Mouse (Mus musculus) embryonic stem cell, embryonic (primary cell): ENCODE measurements around the gene Ercc1.

Source experiments
- CTCF ChIA-PET, 4 experiments: fragments of 300-600 bp in 2 of 4; fragments of 350-600 bp in 2 of 4; sonication (Branson Sonifier 250); formaldehyde crosslinking; loops; one replicate each; lab custom pipeline; 2022; ENCODE audit warnings: inconsistent platforms in 2 of 4; lab: Charles Lee
- POLR2A ChIA-PET, 4 experiments: fragments of 300-600 bp in 2 of 4; fragments of 350-600 bp in 2 of 4; sonication (Branson Sonifier 250); formaldehyde crosslinking; loops; one replicate each; lab custom pipeline; 2022; ENCODE audit warnings: antibody characterized with exemption in 4 of 4, inconsistent platforms in 1 of 4; lab: Charles Lee

Ercc1 gene

GRCm38 (mm10) chr7:19360944-19361343 is 16.4 kb downstream of the Ercc1 start:
- CTCF ChIA-PET: interaction anchor here (0.6 to 4.6 kb wide), 26 partner anchors 17 to 429 kb away, joined by 3 to 36 read pairs (median 4); partner anchors contain the start of genes Eml2 (in 1 of the 4), Ercc1 (in 1 of the 4) and Fosb (in 1 of the 4)
- POLR2A ChIA-PET: interaction anchor here in 3 of 4 experiments (0.5 to 5.8 kb wide), 24 partner anchors 9 to 355 kb away, joined by 3 to 43 read pairs (median 3); partner anchors contain the start of genes Fosb (in 2 of the 3) and Ercc1 (in 1 of the 3)

DNA sequence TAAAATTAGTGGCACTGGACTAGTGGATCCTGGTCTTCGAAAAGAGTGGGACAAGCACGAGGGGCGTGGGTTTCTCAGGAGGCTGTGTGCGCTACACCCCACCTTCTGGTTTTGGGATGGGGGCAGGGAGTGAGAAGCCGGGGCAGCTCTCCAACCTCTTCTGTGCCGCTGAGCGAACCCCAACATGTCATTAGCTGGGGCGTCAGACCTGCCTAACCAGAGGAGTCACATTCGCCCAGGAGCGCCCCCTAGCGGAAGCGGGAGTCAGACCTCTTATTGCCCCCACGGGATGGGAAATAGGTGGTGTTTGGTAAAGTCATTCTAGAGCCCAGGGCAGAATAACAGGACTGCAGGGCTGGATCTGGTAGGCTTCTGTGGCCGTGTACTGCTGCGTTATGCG is 17.1 kb downstream of the Ercc1 start:
- ChIA-PET CTCF (interaction anchor here (0.6 to 4.6 kb wide), 25 partner anchors 8 to 379 kb away, joined by 3 to 36 read pairs (median 4); partner anchors contain the start of genes Eml2 (in 1 of the 4), Ercc1 (in 1 of the 4) and Fosb (in 1 of the 4)), POLR2A (interaction anchor here in 2 of 4 experiments (0.9 to 5.8 kb wide), 18 partner anchors 10 to 354 kb away, joined by 3 to 43 read pairs (median 4); partner anchors contain the start of genes Fosb (in 2 of the 2), Apoe (in 1 of the 2) and Ercc1 (in 1 of the 2))

DNA sequence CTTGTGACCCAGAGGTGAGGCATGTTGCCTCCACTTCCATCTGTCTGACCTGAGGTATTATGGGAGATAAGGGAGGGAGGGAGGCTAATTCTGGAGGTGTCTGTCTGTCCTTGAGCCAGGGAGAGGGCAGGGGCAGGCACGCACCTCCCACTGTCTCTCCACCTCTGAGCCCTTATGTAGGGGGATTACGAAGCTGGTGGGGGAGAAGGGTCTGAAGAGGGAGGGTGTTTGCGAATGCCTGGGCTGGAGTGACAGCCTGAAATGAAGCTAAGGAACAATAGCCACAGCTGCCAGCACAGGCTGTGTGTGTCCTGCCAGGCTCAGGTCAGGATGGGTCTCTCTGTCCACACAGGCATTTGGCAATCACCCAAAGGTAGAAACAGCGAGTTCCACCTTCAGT is 17.7 kb downstream of the Ercc1 start:
- CTCF ChIA-PET: interaction anchor here (0.5 to 4.6 kb wide), 24 partner anchors 8 to 378 kb away, joined by 3 to 36 read pairs (median 3); partner anchors contain the start of gene Ercc1 (in 2 of the 4)
- POLR2A ChIA-PET: interaction anchor here in 2 of 4 experiments (0.9 to 5.8 kb wide), 8 partner anchors 15 to 337 kb away, joined by 3 to 43 read pairs (median 4); partner anchors contain the start of genes Fosb (in 2 of the 2) and Apoe (in 1 of the 2)

GRCm38 (mm10) chr7:19363881-19364280 is 19.3 kb downstream of the Ercc1 start:
- POLR2A ChIA-PET: interaction anchor here in 3 of 4 experiments (0.5 to 5.8 kb wide), 25 partner anchors 9 to 378 kb away, joined by 3 to 43 read pairs (median 5); partner anchors contain the start of genes Ckm (in 1 of the 3), Ercc1 (in 1 of the 3), Fosb (in 1 of the 3) and Gemin7 (in 1 of the 3)
- CTCF ChIA-PET: interaction anchor here (0.5 to 2.4 kb wide), 67 partner anchors 8 to 437 kb away, joined by 3 to 15 read pairs (median 4); partner anchors contain the start of genes Bloc1s3 (in 1 of the 4), Ckm (in 1 of the 4), Clasrp (in 1 of the 4) and Dmwd (in 1 of the 4)

DNA sequence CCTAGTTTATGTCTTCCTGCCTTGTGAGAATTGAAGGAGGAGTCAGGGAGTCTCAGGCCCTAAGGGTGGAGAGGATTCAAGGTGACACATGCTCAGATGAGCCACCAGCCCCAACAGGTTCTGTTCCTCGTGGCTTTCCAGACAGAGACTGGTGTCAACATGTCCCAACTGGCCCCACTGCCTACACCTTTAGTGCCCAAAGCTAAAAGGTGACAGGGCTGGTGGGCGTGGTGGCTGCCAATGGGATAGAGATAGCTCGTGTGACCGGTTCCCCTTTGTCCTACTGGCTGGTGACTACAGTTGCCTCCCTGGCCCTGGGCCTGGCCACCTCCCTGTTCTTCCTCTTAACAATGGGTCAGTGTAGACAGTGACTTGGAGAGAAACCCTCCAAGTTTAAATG is 20.8 kb downstream of the Ercc1 start:
- ChIA-PET CTCF (interaction anchor here in 2 of 4 experiments (0.6 to 1.5 kb wide), 5 partner anchors 34 to 487 kb away, joined by 3 to 10 read pairs (median 3); partner anchors contain the start of gene Gm19345 (in 1 of the 2)), POLR2A (interaction anchor here in 2 of 4 experiments (0.6 to 2.1 kb wide), 5 partner anchors 12 to 329 kb away, joined by 3 to 6 read pairs (median 4); partner anchors contain the start of genes Ckm (in 1 of the 2) and Klc3 (in 1 of the 2))

- ChIA-PET CTCF (interaction anchor here (0.6 to 1.3 kb wide), 6 partner anchors 9 to 213 kb away, joined by 3 to 5 read pairs (median 3); partner anchors contain the start of gene Nkpd1 (in 1 of the 4)), POLR2A (interaction anchor here in 2 of 4 experiments (0.7 to 1.7 kb wide), 11 partner anchors 9 to 347 kb away, joined by 3 to 6 read pairs (median 3); partner anchors contain the start of genes Cd3eap (in 2 of the 2), Ppp1r13l (in 2 of the 2) and Tomm40 (in 1 of the 2))
These were observed 23.8 kb downstream of the Ercc1 start for GRCm38 (mm10) chr7:19368380-19368779.

GRCm38 (mm10) chr7:19369823-19370425 is 25.3 kb downstream of the Ercc1 start:
- ChIA-PET CTCF (interaction anchor here in 1 of 4 experiments (0.8 to 3.0 kb wide), 5 partner anchors 8 to 420 kb away, joined by 3 to 15 read pairs (median 4); partner anchors contain the start of genes Cd3eap and Ppp1r13l), POLR2A (interaction anchor here in 2 of 4 experiments (0.6 to 1.4 kb wide), 4 partner anchors 11 to 329 kb away, joined by 3 read pairs; partner anchors contain the start of gene Apoe (in 1 of the 2))

GRCm38 (mm10) chr7:19373367-19373766 is 28.8 kb downstream of the Ercc1 start:
- ChIA-PET CTCF (interaction anchor here in 3 of 4 experiments (0.5 to 3.1 kb wide), 11 partner anchors 10 to 216 kb away, joined by 3 to 9 read pairs (median 3); partner anchors contain the start of genes Cd3eap (in 1 of the 3) and Ppp1r13l (in 1 of the 3)), POLR2A (interaction anchor here in 3 of 4 experiments (1.2 to 1.7 kb wide), 6 partner anchors 9 to 144 kb away, joined by 3 to 9 read pairs (median 4); partner anchors contain the start of genes Bloc1s3 (in 1 of the 3), Ercc1 (in 1 of the 3), Nkpd1 (in 1 of the 3) and Trappc6a (in 1 of the 3))

DNA sequence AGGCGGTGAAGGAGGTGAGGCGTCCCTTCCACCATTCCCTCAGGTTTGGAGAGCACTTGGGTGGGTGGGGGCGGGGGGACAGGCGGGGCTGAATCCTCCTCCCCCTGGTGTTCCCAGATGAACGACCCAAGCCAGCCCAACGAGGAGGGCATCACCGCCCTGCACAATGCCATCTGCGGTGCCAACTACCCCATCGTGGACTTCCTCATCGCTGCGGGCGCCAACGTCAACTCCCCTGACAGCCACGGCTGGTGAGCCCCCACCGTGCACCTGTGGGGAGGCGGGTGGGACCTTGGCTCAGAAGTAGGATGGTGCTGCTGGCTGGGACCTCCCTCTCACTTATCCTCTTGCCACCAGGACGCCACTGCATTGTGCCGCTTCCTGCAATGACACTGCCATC is 30.8 kb downstream of the Ercc1 start:
- CTCF ChIA-PET: interaction anchor here in 1 of 4 experiments (1.5 to 3.1 kb wide), 2 partner anchors 12 to 66 kb away, joined by 4 to 9 read pairs; partner anchors contain the start of gene Fosb

GRCm38 (mm10) chr7:19376019-19376418 is 31.4 kb downstream of the Ercc1 start:
- CTCF ChIA-PET: interaction anchor here in 1 of 4 experiments (1.5 to 3.1 kb wide), 2 partner anchors 12 to 66 kb away, joined by 4 to 9 read pairs; partner anchors contain the start of gene Fosb
- POLR2A ChIA-PET: interaction anchor here in 1 of 4 experiments (0.9 kb wide), 1 partner anchor 51 kb away, joined by 3 read pairs; no protein-coding TSS in a partner anchor

More for the DNA sequence above, 30.8 kb downstream of the Ercc1 start:
- POLR2A ChIA-PET: interaction anchor here in 2 of 4 experiments (0.7 to 1.1 kb wide), 2 partner anchors 12 to 138 kb away, joined by 4 read pairs; no protein-coding TSS in a partner anchor

- ChIA-PET POLR2A (interaction anchor here in 3 of 4 experiments (0.8 to 2.6 kb wide), 14 partner anchors 10 to 321 kb away, joined by 3 to 9 read pairs (median 3); partner anchors contain the start of genes Cd3eap (in 2 of the 3), Ppp1r13l (in 2 of the 3) and Apoe (in 1 of the 3)), CTCF (interaction anchor here in 3 of 4 experiments (0.6 to 1.5 kb wide), 5 partner anchors 10 to 214 kb away, joined by 3 to 4 read pairs (median 3); no protein-coding TSS in a partner anchor)
These were observed 33.5 kb downstream of the Ercc1 start for GRCm38 (mm10) chr7:19378049-19378448.

GRCm38 (mm10) chr7:19381377-19382165 is 37.0 kb downstream of the Ercc1 start, which contains the start of gene Ercc2:
Ercc2 (plus strand) TSS chr7:19382010.
- CTCF ChIA-PET: interaction anchor here in 2 of 4 experiments (0.6 to 1.1 kb wide), 2 partner anchors 18 kb away, joined by 3 to 10 read pairs; no protein-coding TSS in a partner anchor
- POLR2A ChIA-PET: interaction anchor here in 3 of 4 experiments (0.6 to 2.9 kb wide), 5 partner anchors 9 to 122 kb away, joined by 3 to 8 read pairs (median 4); no protein-coding TSS in a partner anchor

DNA sequence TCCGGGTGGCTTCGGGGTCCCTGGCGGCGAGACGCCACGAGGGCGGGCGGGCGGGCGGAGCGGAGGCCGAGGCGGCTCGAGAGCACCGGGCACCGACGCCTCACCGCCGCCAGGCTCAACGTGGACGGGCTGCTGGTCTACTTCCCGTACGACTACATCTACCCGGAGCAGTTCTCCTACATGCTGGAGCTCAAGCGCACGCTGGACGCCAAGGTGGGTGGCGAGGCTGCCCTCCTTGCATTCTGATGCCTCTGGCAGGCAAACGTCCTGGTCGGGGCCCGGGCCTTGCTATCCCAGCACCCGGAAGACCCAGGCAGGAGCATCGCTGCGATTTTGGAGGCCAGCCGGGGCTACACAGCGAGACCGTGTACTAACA is 37.6 kb downstream of the Ercc1 start:
- CTCF ChIA-PET: no interaction called here
- POLR2A ChIA-PET: interaction anchor here in 1 of 4 experiments (1.2 to 1.4 kb wide), 2 partner anchors 11 to 17 kb away, joined by 3 read pairs; no protein-coding TSS in a partner anchor

DNA sequence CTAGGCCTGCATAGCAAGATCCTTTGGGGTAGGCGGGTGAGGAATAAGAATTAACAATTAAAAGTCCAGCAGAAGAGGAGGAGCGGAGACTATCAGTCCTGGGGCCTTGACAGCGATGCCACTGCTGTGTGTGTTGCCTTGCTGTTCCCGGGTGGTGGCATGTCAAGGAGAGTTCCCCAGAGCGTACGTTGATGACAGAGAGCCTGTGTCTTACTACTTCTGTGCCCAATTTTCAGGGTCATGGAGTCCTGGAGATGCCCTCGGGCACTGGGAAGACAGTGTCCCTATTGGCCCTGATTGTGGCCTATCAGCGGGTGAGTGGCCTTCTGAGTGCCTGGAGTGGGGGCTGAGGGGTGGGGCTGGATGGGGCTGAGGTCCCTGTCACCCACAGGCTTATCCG is 39.1 kb downstream of the Ercc1 start:
- CTCF ChIA-PET: no interaction called here
- POLR2A ChIA-PET: interaction anchor here in 1 of 4 experiments (0.9 to 1.7 kb wide), 3 partner anchors 11 to 163 kb away, joined by 3 to 5 read pairs (median 3); no protein-coding TSS in a partner anchor

GRCm38 (mm10) chr7:19388699-19389413 is 44.3 kb downstream of the Ercc1 start:
- POLR2A ChIA-PET: interaction anchor here in 2 of 4 experiments (0.8 to 2.3 kb wide), 4 partner anchors 11 to 28 kb away, joined by 3 to 8 read pairs (median 4); no protein-coding TSS in a partner anchor
- CTCF ChIA-PET: interaction anchor here in 1 of 4 experiments (0.6 to 1.0 kb wide), 2 partner anchors 25 to 201 kb away, joined by 3 to 6 read pairs; no protein-coding TSS in a partner anchor
